Mouse (Mus musculus): ENCODE measurements at regions not wholly inside any gene's neighbourhood (a gene's known extent, or its start where the extent isn't known, plus 50 kb on each side); places are given as distances from the start of the nearest gene placed in this dataset.

DNA sequence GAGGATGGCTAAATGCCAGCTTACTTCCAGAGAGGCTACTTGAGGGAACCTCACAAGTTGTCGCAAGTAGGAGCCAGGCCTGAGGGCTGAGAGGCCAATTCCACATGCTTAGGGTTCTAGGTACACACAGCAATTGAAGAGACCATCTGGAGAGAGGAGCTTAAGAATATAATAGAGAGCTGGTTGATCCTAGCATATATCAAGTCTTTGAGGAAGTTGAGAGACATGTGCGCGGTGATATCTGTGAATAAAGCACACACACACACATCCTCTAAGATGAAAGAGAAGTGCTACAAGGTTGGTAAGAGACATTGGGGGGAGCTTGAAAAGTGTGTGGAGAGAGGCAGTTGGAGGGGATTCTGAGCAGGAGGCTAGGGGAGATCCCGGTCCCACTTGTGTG, 189.5 kb downstream of the Zfp462 start:
- no peak for DNase-seq (ENCODE audit: low spot score)

DNA sequence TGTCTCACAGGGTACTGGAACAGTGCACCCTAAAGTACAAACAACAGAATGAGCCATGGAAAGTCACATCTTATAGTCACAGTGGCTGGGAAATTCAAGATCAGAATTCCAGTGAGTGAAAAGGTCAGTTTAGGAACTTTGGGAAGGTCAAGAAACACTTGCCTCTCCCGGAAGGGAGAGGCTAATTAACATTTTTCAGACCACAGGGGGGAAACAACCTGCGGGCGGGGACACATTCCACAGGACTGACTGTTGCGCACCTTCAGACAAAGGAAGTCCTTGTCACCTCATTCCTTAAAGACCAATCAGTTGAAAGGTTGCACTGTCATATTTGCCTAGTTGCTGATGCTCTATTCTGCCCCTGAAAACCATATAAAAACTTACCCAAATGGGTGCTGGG, 189.9 kb downstream of the Zfp462 start:
- no peak for DNase-seq (ENCODE audit: low spot score)

DNA sequence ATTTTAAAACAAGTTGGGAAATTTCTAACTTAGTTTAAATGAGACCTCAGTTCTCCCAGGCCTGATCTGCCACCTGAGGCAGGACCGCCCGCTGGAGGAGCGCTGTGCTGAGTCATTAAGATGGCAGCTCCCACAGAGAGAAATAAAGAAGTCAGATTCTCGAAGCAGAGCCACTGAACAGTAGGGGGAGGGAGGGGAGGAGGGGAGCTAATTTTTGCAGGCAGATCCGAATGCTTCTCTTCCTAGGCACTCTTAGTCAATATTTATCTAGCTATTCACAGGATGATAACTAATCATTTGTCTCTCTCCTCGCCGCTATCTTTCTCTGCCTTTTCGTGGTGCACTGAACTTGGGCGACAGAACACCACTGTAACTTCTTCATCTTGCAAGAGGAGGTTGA, 191.4 kb downstream of the Zfp462 start:
- no peak for DNase-seq (ENCODE audit: low spot score)

DNA sequence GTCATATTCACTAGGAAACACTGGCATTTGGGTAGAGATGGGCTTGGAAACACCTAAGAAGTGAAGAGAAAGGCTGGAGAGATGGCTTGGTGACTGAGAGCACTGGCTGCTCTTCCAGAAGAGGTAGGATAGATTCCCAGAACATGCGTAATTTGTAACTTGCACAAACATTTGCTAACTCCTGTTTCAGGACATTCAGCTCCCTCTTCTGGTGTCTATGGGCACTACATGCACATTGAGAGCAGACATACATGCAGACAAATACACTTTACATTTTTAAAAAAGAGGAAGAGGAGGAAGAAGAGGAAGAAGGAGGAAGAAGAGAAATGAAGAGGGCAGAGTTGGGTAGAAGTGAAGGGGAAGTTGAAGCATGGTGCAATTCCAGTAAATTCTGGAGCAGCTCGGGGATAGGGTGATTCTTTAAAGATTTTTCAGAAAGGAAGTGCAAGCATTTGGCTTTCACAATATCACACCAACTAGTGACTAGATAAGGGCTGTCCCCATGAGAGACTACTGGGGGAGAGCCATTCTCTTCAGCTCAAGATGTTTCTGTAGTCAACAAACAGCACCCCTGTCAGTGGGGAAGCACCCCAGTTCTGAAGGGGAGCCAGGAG, 193.0 kb downstream of the Zfp462 start:
- DNase-seq (ENCODE audit: low spot score): no peak

DNA sequence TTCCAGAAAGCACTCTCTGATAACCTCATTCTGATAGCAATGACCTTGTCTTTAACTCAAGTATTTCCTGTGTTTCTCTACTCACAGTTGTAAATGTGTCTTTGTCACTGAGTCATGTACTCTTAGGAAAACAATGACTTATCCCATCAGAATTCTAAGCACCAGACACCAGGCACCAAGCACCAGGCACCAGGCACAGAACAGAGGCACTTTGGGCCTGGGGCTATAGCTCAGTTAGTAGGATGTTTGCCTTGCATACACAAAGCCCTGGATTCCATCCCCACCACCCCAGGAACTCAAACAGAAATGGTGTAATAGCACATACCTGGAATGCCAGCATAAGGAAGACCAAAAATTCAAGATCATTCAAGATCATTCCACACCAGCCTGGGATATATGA, 196.5 kb downstream of the Zfp462 start:
- no peak for DNase-seq (ENCODE audit: low spot score)

DNA sequence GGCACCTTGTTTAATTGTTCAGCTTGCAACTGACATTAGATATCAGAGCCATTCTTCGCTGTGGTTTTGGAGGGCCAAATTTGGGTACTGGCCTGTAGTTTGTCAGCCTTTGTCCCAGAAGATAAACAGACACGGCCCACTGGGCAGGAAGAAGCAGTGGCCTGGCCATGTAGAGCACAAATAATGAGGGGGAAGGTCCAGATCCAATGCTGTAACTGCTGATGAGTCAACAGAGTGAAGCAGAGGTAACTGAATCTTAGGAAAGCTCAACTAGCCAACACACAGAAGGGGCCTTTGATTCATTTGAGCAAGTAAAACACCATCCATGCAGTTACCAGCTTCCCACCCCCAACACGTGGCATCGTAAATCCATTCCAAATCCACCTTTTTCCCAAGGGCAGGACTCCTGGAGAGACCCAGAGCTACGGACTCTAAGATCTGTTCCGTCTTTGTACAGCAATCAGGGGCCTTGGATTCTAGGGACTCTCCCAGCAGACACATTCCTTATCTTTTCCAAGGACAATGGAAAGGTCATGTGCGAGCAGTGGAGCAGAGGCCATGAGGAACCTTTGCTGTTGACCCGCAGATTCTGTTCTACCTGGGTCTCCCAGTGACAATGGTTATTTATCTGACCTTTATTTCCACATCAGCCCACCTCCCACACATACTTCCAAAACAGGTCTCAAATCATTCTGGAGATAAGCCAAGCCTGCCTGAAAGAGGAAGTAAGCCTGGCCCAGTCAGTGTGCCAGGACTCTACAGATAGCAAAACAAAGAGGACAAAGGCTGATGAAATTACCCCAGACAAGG, 197.3 kb downstream of the Zfp462 start:
- no peak for DNase-seq (ENCODE audit: low spot score)

DNA sequence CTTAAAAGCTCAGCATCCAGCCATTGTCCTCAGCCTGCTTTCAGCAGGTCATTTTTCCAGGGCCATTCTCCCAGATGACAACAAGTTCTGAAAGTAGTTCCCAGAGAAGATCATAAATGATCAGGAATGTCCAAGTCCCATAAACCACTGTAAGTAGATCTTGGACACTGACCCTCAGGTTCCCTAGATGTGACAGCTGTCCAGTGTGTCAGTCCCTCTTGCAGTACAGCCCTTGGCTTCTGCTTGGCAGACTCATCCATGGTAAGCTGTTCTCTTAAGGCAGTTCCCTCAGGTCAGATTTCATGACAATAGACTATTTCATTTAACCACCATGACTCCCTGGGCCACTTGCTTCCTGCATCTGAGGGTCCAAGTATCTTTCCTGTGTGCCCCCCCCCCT, 198.6 kb downstream of the Zfp462 start:
- no peak for DNase-seq (ENCODE audit: low spot score)

DNA sequence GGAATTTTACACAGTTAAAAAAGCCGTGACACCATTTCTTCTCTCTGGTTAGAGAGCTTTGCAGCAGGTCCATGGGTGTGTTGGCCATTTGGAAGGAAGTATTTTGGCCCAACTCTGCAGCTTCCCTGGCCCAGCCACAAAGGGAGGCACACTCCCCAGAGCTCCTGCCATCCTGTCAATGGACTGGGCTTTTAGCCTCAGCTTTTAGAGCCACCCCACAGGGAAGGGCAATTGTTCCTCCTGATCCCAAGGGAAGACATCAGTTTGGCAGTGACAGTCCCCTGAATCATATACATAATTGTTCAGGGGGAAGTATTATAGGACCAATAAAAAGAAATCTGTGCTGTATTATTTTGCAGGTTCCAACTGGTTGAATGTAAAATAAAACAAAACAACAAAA, 200.1 kb downstream of the Zfp462 start:
- no peak for DNase-seq (ENCODE audit: low spot score)

DNA sequence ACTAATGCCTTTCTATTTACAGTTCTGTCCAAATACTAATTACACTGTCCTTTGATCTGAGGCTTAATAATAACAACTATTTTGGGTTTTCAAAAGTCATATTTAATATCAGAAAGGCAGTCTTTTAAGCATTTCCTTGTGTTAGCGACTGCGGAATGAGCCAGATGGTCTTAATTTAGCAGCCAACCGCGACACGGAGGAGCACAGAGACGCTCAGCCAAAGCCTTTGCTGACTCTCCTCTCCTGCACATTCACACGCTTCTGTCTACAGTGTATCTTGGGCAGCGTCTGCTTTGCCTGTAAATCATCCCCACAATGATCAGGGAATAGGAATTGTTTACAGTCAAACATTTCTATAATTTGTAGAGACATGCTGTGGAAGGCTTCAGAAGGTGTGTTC, 201.1 kb downstream of the Zfp462 start:
- no peak for DNase-seq (ENCODE audit: low spot score)

DNA sequence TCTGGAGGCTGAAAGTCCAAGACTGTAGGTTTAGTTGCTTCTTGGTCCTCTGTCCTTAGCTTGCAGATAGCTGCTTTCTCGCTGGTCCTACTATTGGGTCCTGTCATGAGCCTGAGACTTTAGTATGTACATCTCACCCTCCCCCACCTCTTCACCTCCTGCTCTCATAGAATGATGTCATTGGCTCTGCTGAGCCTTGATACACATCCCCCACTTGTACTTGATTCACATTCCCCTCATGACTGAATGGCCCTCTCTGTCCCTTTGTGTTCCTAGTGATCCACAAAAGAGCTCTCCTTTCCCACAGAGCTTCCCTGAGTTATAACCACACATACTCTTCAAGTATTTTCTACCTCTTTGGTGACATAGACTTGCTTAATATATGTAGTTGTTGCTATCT, 201.5 kb upstream of the Rad23b start:
- no peak for DNase-seq (ENCODE audit: low spot score)

DNA sequence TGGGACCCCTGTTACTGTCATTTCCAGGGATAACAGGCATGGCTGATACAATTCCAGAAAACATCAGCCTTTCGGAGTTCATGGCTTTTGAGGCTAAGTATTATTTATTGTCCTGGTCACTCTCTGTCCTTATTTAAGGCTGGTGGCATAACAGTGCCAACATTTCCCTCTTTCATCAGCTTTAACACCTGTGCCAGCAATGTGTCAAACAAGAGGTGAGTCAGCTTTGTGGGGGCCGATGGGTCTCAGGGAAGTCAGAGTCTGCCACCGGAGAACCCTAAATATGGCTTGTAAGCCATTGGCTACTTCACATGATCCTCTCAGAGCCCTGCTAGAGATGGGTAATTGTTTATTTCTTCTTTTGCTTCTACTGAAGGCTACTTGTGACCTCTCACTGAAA, 195.3 kb upstream of the Rad23b start:
- DNase-seq (ENCODE audit: low spot score): no peak

DNA sequence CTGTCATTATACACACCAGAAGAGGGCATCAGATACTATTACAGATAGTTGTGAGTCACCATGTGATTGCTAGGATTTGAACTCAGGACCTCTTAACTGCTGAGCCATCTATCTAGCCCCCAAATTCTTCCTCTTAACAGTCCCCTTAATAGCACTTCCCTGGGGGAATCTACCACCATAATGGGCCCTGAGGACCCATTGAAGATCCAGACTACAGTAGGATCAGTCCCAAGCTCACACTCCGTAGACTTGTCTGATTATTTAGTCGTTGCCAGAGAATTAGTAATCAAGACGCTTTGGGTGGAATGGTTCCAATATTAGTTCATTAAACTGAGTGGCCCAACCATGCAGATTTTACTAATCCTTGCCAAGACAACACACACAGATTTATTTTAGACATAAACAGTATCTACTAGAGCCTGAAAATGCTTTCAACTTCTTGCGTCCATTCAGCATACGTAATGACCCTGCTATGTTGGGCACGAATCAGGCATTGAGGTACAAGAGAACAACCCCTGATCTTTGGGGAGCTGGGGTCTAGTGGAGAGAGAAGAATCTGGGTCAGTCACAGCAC, 191.6 kb upstream of the Rad23b start:
- DNase-seq (ENCODE audit: low spot score): no peak

DNA sequence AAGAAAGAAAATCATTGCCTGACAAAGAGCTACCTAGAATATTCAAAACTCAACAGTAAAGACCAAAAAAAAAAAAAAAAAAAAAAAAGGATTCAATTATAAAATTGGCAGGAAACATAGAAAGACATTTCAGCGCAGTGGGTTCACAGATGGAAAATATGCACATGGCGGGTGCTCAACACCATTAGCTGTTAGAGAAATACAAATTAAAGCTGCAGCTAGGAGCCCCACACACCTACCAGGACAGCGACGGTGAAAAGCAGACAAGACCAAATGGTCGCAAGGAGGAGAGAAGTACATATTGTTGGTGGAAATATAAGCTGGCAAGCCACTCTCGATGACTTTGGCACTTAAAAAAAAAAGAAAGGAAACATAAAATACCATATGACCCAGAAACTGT, 183.6 kb upstream of the Rad23b start:
- DNase-seq (ENCODE audit: low spot score): no peak

DNA sequence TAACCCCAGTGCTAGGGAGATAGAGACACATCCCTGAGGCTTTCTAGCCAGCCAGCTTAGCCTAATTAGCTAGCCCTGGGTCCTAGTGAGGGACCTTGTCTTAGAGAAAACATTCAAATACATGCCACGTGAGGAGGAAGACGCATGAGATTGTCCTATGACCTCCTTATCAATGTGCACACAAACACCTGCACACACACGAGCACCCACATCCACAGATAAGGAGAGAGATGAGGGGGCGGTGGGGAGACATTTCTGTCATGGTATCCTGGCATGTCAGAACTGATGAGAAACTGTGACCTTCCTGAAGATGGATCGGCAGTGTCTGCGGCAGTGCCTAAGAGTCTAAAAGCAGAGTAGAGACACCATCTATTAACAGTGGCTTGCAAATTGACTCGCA, 180.8 kb upstream of the Rad23b start:
- no peak for DNase-seq (ENCODE audit: low spot score)

DNA sequence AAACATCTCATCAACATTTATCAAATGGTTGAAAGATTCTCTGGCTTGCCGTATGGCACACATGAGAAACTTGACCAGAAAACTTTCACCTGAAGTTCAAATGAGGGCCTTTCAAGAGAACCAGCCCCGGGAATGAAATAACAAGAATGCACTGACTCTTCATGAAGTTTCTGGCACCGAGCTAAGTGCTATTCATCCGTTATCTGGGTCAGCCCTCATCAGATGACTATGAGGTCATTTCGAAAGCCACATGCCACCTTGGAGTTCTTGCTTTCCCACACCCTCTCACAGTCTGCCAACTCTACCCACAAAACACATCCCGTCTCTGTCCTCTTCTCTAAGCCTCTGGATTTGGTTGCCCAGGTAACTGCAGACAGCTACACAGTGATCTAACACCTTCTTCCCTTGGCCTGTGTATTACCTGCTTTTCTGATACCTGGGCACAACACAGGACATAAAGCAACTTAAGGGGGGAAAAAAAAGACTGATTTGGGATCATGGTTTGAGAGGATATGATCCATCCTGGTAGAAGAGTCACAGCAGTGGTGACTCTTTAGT, 177.4 kb upstream of the Rad23b start:
- no peak for DNase-seq (ENCODE audit: low spot score)

DNA sequence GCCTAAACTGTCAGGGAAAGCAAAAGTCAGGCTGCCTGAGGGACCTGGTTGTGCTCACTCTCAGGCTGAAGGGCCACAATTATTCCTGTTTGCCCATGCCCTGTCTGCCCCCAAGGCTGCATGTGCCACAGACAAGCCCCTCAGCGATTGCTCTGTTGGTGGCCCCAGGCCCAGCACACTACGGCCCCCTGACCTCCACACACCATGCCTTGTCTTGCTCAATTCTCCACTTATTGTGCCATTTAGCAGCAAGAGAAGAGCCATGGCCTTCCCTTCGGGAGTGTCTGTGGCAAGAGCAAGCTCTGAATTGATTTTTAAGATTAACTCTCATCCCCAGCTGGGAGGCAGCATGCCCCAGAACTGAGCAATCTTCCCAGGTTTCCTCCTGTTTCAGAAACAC, 173.8 kb upstream of the Rad23b start:
- DNase-seq (ENCODE audit: low spot score): no peak

DNA sequence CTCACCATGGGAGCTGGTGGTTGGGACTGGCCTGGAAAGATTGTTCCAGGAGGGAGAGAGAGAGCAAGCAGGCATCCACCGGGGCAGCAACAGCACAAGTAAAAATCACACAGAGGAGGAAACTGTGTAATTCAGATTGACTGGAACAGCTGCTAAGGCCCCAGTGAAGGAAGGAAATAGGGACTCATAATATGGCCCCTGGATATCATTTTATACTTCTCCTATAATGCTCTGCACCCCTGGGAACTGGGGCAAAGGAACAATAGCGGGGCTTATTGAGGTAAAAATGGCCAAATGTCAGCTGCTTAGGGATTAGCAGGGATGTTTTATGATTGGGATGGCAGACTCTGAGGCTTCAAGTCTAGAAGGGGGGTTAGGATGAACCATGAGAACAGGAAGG, 170.4 kb upstream of the Rad23b start:
- no peak for DNase-seq (ENCODE audit: low spot score)

DNA sequence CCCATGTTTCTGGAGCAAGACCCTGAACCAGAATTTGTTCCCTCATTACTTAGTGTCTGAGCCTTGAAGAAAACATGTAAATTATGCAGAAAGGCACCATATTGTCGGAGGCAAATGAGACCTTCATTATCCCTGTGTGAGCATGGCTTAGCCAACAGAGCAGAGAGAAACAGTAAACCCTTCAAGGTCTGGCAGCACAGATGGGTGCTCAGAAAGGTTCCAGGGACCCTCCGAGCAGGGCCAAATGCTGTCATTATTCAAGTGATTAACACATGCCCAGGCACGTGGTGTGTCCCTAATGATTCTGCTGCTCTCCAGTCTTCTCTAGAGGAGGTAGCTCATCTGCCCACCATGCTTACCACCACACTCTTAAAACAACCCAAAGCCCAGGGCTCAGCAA, 166.3 kb upstream of the Rad23b start:
- DNase-seq (ENCODE audit: low spot score): no peak

DNA sequence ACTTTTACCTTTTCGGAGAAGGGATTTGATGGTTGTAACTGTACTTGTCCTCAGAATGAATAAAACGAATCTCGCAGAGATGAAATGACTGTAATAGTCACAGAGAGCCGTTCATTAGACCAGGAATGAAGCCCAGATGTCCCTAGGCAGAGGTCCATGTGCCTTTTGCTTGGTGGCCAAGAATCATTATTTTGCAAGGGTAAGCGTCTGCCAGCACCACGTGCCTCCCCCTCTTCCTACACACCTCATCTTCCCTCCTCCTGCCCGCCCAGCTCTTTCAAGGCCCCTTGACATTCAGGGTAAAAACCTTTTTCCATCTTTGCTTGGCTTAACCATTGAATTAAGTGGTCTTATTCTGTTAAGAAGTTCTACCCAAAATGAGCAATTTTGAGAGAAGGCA, 161.1 kb upstream of the Rad23b start:
- no peak for DNase-seq (ENCODE audit: low spot score)

DNA sequence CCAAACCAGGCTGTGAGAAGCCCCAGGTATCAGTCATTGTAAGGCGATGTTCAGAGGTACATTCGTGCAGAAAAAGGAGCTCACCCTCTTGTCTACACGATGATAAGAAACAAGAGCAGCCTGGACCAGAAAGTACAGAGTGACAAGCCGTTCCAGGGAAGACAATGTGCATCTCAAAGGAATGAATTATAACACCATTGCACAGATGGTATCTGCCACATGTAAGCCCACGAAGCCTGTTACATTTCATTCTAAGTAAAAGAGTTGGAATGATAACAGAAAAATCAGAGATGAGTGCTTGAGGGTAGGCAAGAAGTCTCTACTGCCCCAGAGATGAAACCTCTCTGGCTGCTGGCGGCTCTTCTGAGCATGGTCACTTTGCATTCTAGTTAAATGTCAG, 159.3 kb upstream of the Rad23b start:
- DNase-seq (ENCODE audit: low spot score): no peak

DNA sequence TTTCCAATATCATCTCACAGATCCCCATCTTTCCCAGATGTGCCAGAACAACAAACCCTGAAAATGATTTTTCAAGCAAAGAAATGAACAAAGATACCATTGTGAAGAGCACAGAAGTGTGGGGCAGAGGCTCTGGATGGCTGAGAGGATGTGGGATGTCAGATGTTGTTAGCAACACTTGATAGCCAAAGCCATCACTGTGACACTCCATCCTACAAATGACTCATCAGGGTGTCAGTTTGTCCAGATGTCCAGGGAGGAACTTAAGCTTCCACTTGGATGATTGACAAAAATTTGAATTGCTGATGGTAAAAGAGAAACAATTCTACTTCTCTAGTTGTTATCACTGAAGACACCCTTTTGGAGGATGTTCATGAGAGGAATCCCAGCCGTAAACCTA, 155.8 kb upstream of the Rad23b start:
- DNase-seq (ENCODE audit: low spot score): no peak

DNA sequence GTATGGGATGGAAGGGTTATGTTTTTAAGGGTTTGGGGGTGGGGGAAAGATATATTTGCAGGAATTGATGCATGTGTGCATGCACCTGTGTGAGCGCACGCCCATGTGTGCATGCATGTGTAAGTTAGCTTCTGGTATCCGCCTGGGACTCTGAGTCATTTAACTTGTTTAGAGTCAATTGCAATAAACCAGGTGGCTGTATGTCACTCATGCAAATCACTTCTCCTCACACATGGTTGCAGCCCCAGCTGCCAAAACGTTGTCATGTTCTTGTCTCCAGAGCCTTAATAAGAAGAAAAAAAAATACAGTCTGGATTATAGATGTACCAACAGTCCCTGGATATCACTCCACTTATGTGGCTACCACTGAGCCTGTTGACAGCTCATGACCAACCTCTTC, 155.3 kb upstream of the Rad23b start:
- no peak for DNase-seq (ENCODE audit: low spot score)
